Mouse (Mus musculus) lung, postnatal 10 days (tissue): Measurements from ENCODE around the gene Rnf166.
A peak's percentile ranks its signal among the peaks of the same experiment; 100 is the strongest.

Experiments
- DNase-seq: peaks from one replicate; pipeline ENCODE4 v3.0.0; 2021

The Rnf166 gene

GRCm38 (mm10) chr8:122467816-122468215 lies 8.0 kb downstream of the Rnf166 start:
- DNase-seq: no peak

GRCm38 (mm10) chr8:122464985-122465384 lies 10.9 kb downstream of the Rnf166 start:
- no peak for DNase-seq

GRCm38 (mm10) chr8:122463651-122464640 lies 11.9 kb downstream of the Rnf166 start:
- DNase-seq: peak; percentile 54

GRCm38 (mm10) chr8:122462510-122462909 lies 13.4 kb downstream of the Rnf166 start:
- DNase-seq: no peak

GRCm38 (mm10) chr8:122461473-122462148 lies 14.3 kb downstream of the Rnf166 start:
- no peak for DNase-seq

- DNase-seq: peak; percentile 65
These were observed 15.1 kb downstream of the Rnf166 start, which contains the start of gene Snai3 for GRCm38 (mm10) chr8:122460524-122461472. Gene Snai3, minus strand, starts transcription at chr8:122460733.

- DNase-seq: no peak
These were observed 15.9 kb downstream of the Rnf166 start for GRCm38 (mm10) chr8:122459990-122460389.

GRCm38 (mm10) chr8:122459218-122459900 lies 16.5 kb downstream of the Rnf166 start:
- peak; percentile 50 for DNase-seq

- no peak for DNase-seq
These were observed 18.7 kb downstream of the Rnf166 start for GRCm38 (mm10) chr8:122457171-122457570.

- no peak for DNase-seq
These were observed 21.5 kb downstream of the Rnf166 start for GRCm38 (mm10) chr8:122454409-122454808.

- no peak for DNase-seq
These were observed 23.7 kb downstream of the Rnf166 start for GRCm38 (mm10) chr8:122452154-122452553.

GRCm38 (mm10) chr8:122451161-122451703 lies 24.6 kb downstream of the Rnf166 start:
- DNase-seq: no peak

- no peak for DNase-seq
These were observed 30.7 kb downstream of the Rnf166 start for GRCm38 (mm10) chr8:122445203-122445602.

GRCm38 (mm10) chr8:122444058-122444748 lies 31.7 kb downstream of the Rnf166 start:
- DNase-seq: peak; percentile 94

GRCm38 (mm10) chr8:122443262-122444006 lies 32.4 kb downstream of the Rnf166 start, which contains the start of gene Mvd:
Gene Mvd, minus strand, starts transcription at chr8:122443422.
- DNase-seq: peak; percentile 100

GRCm38 (mm10) chr8:122442781-122443180 lies 33.1 kb downstream of the Rnf166 start:
- no peak for DNase-seq

GRCm38 (mm10) chr8:122442356-122442755 lies 33.5 kb downstream of the Rnf166 start:
- DNase-seq: no peak

GRCm38 (mm10) chr8:122441326-122441725 lies 34.5 kb downstream of the Rnf166 start:
- no peak for DNase-seq

- no peak for DNase-seq
These were observed 36.5 kb downstream of the Rnf166 start for GRCm38 (mm10) chr8:122439336-122439735.

- peak; percentile 56 for DNase-seq
These were observed 38.0 kb downstream of the Rnf166 start for GRCm38 (mm10) chr8:122437708-122438331.
